Mouse (Mus musculus): ENCODE results near the gene Tuba1b. TPM values are rescaled to one million over a fixed set of nuclear protein-coding genes. Genes with fewer than 3 reads are reported as not detected.
"Not testable (repeated sequence)": the region's sequence is repeated elsewhere in the genome, so short reads cannot be mapped to it uniquely, and the experiment has no call there.

Tuba1b gene
- polyA plus RNA-seq (2016; fragmentation: Nextera tagmentation; extraction: Ambion mirVana): 2,301 and 2,452 TPM in 2 replicates

GRCm38 (mm10) chr15:98934217-98934839 is at the start of gene Tuba1b:
Tuba1b (minus strand) TSS chr15:98934565.
- DNase-seq (ENCODE audit: low spot score): peak; percentile 93
- under 1% methylated on average over 58 of the region's 58 CpGs for WGBS
- Histone ChIP-seq H3K27ac (peak within 1 kb of the TSS; percentile 98), H3K4me1 (peaks cover 20% of the 10 kb centered on the region), H3K27me3 (ENCODE audit: low read depth, poor library complexity, severe bottlenecking) (no peaks in the 10 kb centered on the region), H3K4me3 (peak within 1 kb of the TSS; percentile 74), H3K36me3 (peaks cover 22% of the 10 kb centered on the region), H3K9me3 (replicated peaks) (no peaks in the 10 kb centered on the region)

- Histone ChIP-seq H3K9me3 (replicated peaks) (no peaks in the 10 kb centered on the region), H3K27me3 (ENCODE audit: low read depth, poor library complexity, severe bottlenecking) (no peaks in the 10 kb centered on the region), H3K4me1 (peaks cover 53% of the 10 kb centered on the region), H3K27ac (no peak overlapping the region), H3K36me3 (no peaks in the 10 kb centered on the region), H3K4me3 (no peak overlapping the region)
- DNase-seq (ENCODE audit: low spot score): no peak
- WGBS: 55% methylated on average over 16 of the region's 16 CpGs
Observed at GRCm38 (mm10) chr15:98983431-98984081, 49.2 kb upstream of the Tuba1b start.

GRCm38 (mm10) chr15:98982100-98982499 is 47.7 kb upstream of the Tuba1b start:
- 91% methylated on average over 6 of the region's 6 CpGs for WGBS

GRCm38 (mm10) chr15:98980012-98980614 is 45.7 kb upstream of the Tuba1b start:
- H3K27me3 ChIP-seq (ENCODE audit: low read depth, poor library complexity, severe bottlenecking): no peaks in the 10 kb centered on the region
- no peak overlapping the region for H3K4me3 ChIP-seq
- no peaks in the 10 kb centered on the region for H3K36me3 ChIP-seq
- DNase-seq (ENCODE audit: low spot score): no peak
- no peak overlapping the region for H3K27ac ChIP-seq
- WGBS: 43% methylated on average over 7 of the region's 7 CpGs
- H3K9me3 ChIP-seq (replicated peaks): no peaks in the 10 kb centered on the region
- peaks cover 38% of the 10 kb centered on the region for H3K4me1 ChIP-seq

More at GRCm38 (mm10) chr15:98982100-98982499, 47.7 kb upstream of the Tuba1b start:
- no peaks in the 10 kb centered on the region for H3K36me3 ChIP-seq
- no peak overlapping the region for H3K27ac ChIP-seq
- no peaks in the 10 kb centered on the region for H3K9me3 ChIP-seq (replicated peaks)
- no peaks in the 10 kb centered on the region for H3K27me3 ChIP-seq (ENCODE audit: low read depth, poor library complexity, severe bottlenecking)
- no peak overlapping the region for H3K4me3 ChIP-seq
- no peak for DNase-seq (ENCODE audit: low spot score)
- H3K4me1 ChIP-seq: peaks cover 53% of the 10 kb centered on the region

- H3K4me1 ChIP-seq: peaks cover 27% of the 10 kb centered on the region
- no peaks in the 10 kb centered on the region for H3K9me3 ChIP-seq (replicated peaks)
- H3K36me3 ChIP-seq: no peaks in the 10 kb centered on the region
- H3K27ac ChIP-seq: no peak overlapping the region
- WGBS: 58% methylated on average over 20 of the region's 20 CpGs
- H3K4me3 ChIP-seq: no peak overlapping the region
- DNase-seq (ENCODE audit: low spot score): no peak
- no peaks in the 10 kb centered on the region for H3K27me3 ChIP-seq (ENCODE audit: low read depth, poor library complexity, severe bottlenecking)
Observed at GRCm38 (mm10) chr15:98978409-98979172, 44.2 kb upstream of the Tuba1b start.

GRCm38 (mm10) chr15:98977759-98978408 is 43.5 kb upstream of the Tuba1b start:
- Histone ChIP-seq H3K9me3 (replicated peaks) (no peaks in the 10 kb centered on the region), H3K4me3 (no peak overlapping the region), H3K27ac (no peak overlapping the region), H3K4me1 (peaks cover 22% of the 10 kb centered on the region), H3K36me3 (no peaks in the 10 kb centered on the region), H3K27me3 (ENCODE audit: low read depth, poor library complexity, severe bottlenecking) (no peaks in the 10 kb centered on the region)
- no peak for DNase-seq (ENCODE audit: low spot score)
- WGBS: 67% methylated on average over 14 of the region's 14 CpGs

- H3K4me3 ChIP-seq: no peak overlapping the region
- H3K27ac ChIP-seq: no peak overlapping the region
- no peaks in the 10 kb centered on the region for H3K27me3 ChIP-seq (ENCODE audit: low read depth, poor library complexity, severe bottlenecking)
- WGBS: 74% methylated on average over 21 of the region's 21 CpGs
- H3K36me3 ChIP-seq: no peaks in the 10 kb centered on the region
- H3K4me1 ChIP-seq: peaks cover 22% of the 10 kb centered on the region
- DNase-seq (ENCODE audit: low spot score): no peak
- H3K9me3 ChIP-seq (replicated peaks): no peaks in the 10 kb centered on the region
Observed at GRCm38 (mm10) chr15:98976763-98977758, 42.7 kb upstream of the Tuba1b start.

- H3K9me3 ChIP-seq (replicated peaks): no peaks in the 10 kb centered on the region
- WGBS: 91% methylated on average over 9 of the region's 9 CpGs
- peaks cover 40% of the 10 kb centered on the region for H3K4me1 ChIP-seq
- no peaks in the 10 kb centered on the region for H3K36me3 ChIP-seq
- no peak overlapping the region for H3K27ac ChIP-seq
- H3K4me3 ChIP-seq: no peak overlapping the region
- DNase-seq (ENCODE audit: low spot score): no peak
- no peaks in the 10 kb centered on the region for H3K27me3 ChIP-seq (ENCODE audit: low read depth, poor library complexity, severe bottlenecking)
Observed at GRCm38 (mm10) chr15:98973015-98973614, 38.8 kb upstream of the Tuba1b start.

- WGBS: 85% methylated on average over 15 of the region's 15 CpGs
- not testable (repeated sequence) for H3K27ac ChIP-seq; H3K27me3 ChIP-seq (ENCODE audit: low read depth, poor library complexity, severe bottlenecking); H3K9me3 ChIP-seq (replicated peaks); H3K4me3 ChIP-seq; DNase-seq (ENCODE audit: low spot score); H3K36me3 ChIP-seq
- H3K4me1 ChIP-seq: peaks cover 27% of the 10 kb centered on the region
Observed at GRCm38 (mm10) chr15:98971576-98972320, 37.4 kb upstream of the Tuba1b start.

GRCm38 (mm10) chr15:98971111-98971510 is 36.7 kb upstream of the Tuba1b start:
- 63% methylated on average over 4 of the region's 4 CpGs for WGBS
- H3K36me3 ChIP-seq: no peaks in the 10 kb centered on the region
- no peaks in the 10 kb centered on the region for H3K27me3 ChIP-seq (ENCODE audit: low read depth, poor library complexity, severe bottlenecking)
- H3K4me3 ChIP-seq: no peak overlapping the region
- no peaks in the 10 kb centered on the region for H3K9me3 ChIP-seq (replicated peaks)
- H3K27ac ChIP-seq: no peak overlapping the region
- no peak for DNase-seq (ENCODE audit: low spot score)
- H3K4me1 ChIP-seq: peaks cover 27% of the 10 kb centered on the region

Measured in limb, embryonic 10.5 days (tissue).